Mouse (Mus musculus): ENCODE measurements at regions not wholly inside any gene's neighbourhood (a gene's known extent, or its start where the extent isn't known, plus 50 kb on each side); places are given as distances from the start of the nearest gene placed in this dataset.
A peak's percentile ranks its signal among the peaks of the same experiment; 100 is the strongest.
"Not testable (repeated sequence)": the region's sequence is repeated elsewhere in the genome, so short reads cannot be mapped to it uniquely, and the experiment has no call there.

DNA sequence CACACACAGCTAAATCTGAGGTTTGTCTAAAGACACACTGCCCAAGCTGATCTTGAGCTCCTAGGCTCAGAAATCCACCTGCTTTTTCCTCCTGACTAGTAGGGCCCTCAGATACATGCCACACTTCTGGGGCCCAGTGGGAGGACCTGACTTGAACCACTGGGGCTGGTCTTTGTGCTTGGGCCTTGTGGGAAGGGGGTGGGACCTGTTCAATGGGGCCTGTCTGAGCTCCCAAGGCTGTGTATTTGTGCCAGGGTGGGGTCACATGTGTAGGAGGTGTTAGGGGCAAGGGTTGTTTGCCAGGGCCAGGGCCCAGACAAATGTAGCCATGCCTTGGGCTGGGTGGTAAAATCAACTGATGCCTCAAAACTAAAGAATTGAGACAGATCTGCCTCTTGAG, 56.8 kb downstream of the Gm8765 start:
- H3K27ac ChIP-seq; intact Hi-C loops (cut with DNase I); H3K4me3 ChIP-seq; DNase-seq: not testable (repeated sequence)

DNA sequence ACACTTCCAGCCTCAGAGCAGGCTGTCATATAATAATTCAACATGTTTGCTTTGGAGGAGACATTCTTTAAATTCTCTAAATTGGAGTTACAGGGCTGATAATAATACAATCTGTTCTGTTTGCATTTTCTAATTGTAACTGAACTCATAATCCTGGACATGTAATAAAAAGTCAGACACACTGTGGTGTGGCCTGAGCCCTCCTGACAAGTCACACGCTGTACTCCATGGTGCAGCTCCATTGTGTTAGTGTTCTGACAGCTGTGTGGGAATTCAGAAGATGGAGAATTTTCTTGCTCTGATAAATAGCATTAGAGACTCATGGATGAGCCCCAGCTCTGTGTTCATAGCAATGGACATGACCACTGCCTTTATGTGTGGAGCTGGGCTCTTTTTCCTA, 58.2 kb downstream of the Gm8765 start:
- intact Hi-C loops (cut with DNase I); DNase-seq; H3K27ac ChIP-seq; H3K4me3 ChIP-seq: not testable (repeated sequence)

DNA sequence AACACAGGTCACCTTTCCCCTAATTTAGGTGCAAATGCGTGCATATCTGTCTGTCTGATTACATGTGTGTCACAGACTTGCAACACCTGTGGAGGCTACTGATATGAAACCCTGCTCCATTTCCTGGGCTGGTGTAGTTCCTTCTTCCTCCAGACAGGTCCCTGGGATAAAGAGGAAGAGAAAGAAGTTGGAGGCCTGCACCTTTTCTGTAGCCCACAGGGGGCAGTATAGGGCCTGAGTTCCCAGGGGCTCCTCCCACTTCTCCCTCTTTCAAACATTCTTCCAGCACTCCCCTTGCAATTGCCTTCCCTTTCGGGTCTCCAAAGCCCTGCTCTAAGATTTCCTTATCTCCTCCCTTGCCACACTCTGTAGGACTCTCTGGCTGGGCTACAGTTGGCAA, 66.5 kb downstream of the Gm8765 start:
- H3K4me3 ChIP-seq: no peak overlapping the region
- TF ChIP-seq CTCF (IDR thresholded peaks at IDR 0.05): 0 out of 2 replicates have a peak, but pooled peaks have one; percentile 3
- no peak overlapping the region for H3K27ac ChIP-seq
- intact Hi-C loops (cut with DNase I): no loop called here
- DNase-seq: no peak

DNA sequence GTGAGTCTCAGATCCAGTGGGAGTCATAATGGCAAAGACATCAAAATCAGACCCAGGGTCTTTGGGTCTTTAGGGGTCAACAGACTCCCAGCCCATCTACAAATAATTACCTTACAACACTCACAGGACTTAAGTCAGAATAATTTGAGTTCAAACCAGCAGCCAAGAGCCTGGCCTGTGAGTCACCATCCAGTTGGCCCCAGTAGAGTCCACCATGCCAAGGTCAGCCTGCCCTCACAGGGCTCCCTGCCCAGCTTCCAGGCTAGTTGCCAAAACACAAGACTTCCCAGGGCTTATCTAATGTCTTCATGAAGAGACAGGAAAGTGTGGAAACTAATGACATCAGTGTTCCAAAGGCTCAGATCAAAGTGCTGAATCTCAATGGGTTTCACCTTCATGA, 81.9 kb downstream of the Gm8765 start:
- H3K27ac ChIP-seq: peak overlapping the region; percentile 9; the same call in 1 of the 2 replicates
- DNase-seq; intact Hi-C loops (cut with DNase I); H3K4me3 ChIP-seq: not testable (repeated sequence)

DNA sequence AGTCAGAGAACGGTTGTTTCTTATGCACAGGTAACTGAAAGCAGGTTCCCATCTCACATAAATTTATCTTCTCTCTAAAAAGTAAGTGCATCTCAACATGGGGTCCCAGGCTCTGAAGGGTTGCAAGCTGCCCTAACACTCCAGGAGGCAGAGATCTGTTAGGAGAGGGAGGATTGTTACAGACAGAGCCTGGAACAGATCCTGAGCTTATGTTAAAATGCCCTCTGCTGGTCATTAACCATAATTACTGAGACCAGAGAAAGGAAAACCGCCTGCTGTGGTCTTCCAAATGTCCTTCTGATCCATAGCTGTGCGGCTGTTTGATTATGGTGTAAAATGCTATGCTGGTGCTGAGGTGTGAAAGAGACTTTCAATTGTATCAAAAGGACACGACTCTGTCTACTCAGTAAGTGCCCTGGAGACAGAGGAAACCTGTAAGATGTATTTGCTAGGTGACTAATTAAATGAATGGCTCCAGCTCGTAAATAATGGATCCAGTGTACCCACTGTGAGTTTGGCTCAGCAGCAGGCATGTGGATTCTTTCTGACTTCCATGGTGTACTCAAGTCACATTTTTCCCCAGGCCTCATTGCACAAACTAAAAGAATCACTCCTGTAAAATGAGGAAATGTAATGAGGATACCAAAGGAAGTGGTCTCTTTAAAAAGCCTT, 131.9 kb downstream of the Gm8765 start:
- H3K4me3 ChIP-seq; intact Hi-C loops (cut with DNase I); DNase-seq; H3K27ac ChIP-seq: not testable (repeated sequence)
- peak; percentile 59 for TF ChIP-seq CTCF (IDR thresholded peaks at IDR 0.05)
